Mouse (Mus musculus) cerebellum, postnatal 14 days (tissue): Measurements from ENCODE around the gene Dffa.
A peak's percentile ranks its signal among the peaks of the same experiment; 100 is the strongest.

Experiments used
- DNase-seq, 2 experiments: peaks; one replicate each; pipeline ENCODE4 v3.0.0; 2021; ENCODE audit warnings: mixed read lengths in 2 of 2

Gene Dffa

GRCm38 (mm10) chr4:149103875-149104561 lies at the start of gene Dffa:
TSS of gene Dffa (plus strand) at chr4:149104146.
- peak; percentile 95 to 97 for DNase-seq

DNA sequence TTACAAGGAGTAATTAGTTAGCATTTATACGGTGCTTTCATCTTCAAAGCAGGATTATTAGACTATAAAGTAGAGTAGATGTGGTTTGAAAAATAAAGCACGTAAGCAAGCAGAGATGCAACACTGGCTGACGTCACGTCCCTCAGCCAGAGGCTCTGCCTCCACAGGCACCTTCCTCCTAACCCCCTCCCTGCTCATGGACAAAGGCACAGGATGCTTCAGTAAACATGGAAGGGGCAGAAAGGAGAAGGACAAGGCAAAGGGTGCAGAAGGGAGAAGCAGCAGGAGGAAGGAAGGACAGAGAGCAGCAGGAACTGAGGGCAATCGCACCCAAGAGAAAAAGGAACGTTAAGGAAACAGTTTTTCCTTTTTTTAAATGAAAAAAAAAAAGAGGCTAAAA lies 48.1 kb upstream of the Dffa start:
- DNase-seq: no peak

DNA sequence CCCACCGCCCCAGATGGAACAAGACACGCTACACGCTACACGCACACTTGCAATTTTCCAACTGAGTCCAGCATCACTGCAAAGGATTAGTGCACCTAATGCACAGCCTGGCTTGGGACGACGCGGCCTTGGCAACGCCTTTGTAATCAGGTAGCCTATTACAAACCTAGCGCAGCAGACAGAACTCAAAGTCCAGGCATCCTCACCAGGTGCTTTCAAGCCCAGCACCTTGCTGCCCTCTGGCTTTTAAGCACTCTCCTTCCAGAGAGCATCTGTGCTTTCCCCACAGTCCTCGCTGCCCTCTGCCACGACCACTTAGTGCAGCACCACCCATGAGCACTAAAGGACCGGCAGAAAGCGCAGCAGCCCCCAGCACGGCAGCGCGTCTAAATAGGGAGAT lies 47.0 kb upstream of the Dffa start:
- no peak for DNase-seq

- DNase-seq: no peak
These were observed 46.5 kb upstream of the Dffa start for GRCm38 (mm10) chr4:149057470-149057869.

DNA sequence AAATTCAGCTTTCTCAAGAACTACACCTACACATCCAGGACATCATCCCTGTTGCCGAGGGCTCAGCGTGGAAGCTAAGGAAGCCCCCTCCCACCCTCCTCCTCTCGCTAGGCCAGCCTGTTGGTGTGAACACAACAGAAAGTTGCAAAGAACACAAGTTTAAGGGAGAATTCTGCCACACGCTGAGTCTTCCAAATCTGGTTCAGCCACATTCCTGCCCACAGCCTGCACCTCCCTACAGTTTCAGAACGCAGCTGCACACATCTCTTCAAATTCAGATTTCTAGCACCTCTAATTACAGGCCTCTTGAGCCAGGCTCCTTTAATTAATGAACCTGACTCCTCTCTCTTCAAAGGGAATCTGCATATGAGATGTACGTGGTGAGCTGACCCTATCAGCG lies 45.6 kb upstream of the Dffa start:
- no peak for DNase-seq

GRCm38 (mm10) chr4:149059713-149060112 lies 44.2 kb upstream of the Dffa start:
- no peak for DNase-seq

GRCm38 (mm10) chr4:149060621-149061431 lies 43.1 kb upstream of the Dffa start:
- DNase-seq: peak in 1 of 2 experiments; percentile 37

DNA sequence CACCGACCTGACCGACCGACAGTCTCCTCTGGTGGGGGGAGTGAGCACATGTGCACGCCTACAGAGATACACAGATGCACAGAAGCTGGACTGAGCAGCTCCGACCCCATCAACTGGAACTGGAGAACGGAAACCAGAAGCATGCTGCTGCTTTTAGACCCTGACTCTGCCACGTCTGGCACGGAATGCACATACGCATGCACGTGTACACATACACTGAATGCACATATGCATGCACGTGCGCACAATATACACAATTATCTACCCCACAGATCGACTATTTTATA lies 42.6 kb upstream of the Dffa start:
- DNase-seq: no peak

DNA sequence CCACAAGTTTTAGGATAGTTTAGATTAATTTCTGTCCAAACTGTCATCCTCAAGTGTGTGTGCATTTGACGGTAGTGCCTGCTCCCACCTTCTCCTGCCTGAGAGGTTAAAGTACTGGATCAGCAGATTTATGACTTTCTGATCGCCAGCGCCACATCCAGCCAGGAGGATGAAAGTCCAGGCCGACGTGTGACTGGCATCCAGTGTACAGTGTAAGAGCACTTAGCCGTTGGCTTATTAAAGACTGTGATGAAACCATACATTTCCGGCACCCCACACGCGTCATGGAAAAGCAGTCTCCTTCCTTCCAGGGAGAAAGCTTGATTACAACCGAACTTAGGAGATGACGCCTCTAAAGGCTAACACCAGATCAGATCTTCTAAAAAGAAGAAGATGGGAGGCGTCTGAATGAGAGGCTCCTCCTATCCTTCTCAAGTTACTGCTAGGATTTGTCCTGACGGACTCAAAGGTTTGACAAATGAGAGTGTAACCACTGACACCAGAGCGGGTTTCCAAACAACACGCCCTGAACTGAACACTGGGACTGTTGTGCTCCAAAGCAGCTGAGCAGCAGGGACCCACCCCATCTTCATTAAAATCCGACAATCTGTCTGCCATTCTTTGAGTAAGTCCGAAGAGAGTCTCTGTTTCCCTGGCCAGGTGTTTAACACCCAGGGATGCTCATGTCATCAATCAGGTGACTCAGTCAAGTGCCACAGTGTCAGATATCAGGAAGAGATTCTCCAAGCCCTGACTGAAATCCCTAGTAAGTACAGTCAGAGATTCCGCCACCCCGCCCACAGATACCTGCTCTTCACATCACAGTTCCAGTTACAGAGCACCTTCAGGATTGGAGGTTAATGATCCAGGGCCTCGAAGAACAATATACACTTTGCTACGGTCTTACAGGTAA lies 41.3 kb upstream of the Dffa start:
- no peak for DNase-seq

DNA sequence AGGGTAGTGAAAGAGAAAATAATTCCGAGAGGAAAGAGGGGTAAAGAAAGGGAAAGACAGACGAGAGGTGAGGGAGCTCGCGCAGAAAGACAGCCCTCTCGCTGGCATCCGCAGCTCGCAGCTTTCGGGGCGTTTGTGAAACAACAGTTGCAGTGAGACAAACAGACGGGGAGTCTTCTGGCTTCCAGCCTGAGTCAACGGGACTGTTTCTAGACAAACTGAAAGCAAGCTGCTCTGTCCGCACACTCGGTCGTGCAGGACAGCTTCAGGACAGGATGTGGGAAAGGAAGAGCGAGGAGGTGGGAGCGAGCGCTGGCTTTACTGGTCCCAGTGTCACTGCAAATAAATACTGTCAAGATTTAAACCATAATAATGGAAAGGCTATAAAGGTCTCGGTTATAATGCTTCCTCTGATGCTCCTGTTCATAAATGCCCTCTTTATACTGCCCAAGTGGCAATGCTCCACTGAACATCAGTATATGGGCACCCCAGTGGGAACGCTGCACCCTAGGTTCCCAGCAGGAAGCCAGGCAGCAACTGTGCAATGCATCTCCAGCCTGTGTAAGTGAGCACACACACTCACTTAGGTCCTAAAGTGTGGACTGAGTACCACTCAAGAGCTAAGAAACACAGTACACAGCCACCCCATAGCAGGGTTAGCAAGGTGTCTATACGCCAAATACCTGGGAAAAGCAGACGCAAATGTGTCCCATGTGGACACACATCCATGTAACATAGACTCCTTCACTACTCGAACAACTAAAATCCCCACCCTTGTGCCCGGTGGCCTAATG lies 39.7 kb upstream of the Dffa start:
- DNase-seq: no peak

GRCm38 (mm10) chr4:149066672-149067551 lies 37.0 kb upstream of the Dffa start:
- peak; percentile 53 to 57 for DNase-seq

- no peak for DNase-seq
These were observed 28.9 kb upstream of the Dffa start for GRCm38 (mm10) chr4:149075073-149075472.

DNA sequence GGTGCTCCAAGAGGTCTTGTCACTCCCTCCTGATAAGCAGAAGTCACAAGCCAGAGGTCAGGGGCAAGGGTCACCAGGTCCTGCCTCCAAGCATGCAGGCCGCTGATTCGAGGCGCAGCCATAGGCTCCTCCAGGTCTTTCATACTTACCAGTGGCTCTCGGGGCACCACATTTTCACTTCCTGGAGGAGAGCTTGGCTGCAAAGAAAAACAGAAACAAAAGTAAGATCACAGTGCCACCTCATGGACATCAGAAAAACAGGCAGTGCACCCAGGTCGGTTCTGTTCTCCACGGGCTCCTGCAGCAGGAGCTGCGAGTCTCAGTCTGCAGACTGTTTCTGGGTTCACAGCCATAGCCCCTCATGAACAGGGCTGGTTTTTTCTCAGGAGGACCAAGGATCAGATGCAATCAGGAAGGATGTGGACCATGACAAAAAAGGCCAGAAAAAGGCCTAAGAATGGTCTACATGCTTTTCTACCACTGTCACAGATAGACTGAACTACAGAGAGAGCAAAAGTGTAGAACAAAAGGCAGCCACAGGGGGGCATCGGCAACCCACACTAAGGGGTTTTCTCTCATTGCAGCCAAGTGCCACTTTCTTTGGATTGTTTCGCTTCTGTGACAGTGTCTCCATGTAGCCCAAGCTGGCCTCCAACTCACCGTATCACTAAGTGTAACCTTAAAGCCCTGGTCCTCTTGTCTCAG lies 27.9 kb upstream of the Dffa start:
- DNase-seq: peak; percentile 67 to 79

DNA sequence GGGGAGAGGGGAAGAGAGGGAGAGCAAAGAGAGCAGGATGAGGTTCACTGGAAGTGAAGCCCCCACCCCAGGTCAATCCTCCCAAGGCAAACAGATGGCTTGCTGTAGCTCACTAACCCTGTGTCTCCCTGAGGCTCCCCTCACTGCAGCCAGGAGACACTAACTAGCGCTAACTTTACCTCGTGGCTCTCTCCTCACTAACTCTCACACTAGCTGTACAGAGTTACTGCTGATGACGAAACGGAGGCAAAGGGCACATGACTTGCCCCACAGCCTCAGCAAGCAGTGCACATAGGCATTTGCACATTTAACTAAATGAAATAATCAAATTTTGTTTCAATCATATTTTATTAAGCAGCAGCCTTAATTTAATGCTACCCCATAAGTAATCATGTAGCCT lies 25.7 kb upstream of the Dffa start:
- DNase-seq: no peak

- no peak for DNase-seq
These were observed 24.3 kb upstream of the Dffa start for GRCm38 (mm10) chr4:149079629-149080028.

DNA sequence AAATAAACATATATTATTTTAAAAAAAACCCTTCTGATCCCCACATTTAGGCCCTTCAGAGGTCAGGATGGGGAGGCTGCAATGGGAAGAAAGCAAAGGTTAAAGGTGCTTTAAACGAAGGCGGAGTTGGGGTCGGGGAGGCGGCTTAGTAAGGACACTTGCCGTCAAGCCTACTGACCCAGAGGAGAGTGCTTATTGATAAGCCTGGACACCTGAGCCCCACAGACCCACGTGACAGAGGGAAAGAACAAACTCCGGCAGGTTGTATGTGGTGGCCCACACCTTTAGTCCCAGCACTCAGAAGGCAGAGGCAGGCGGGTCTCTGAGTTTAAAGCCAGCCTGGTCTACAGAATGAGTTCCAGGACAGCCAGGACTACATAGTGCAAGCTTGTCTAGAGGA lies 23.8 kb upstream of the Dffa start:
- DNase-seq: no peak

DNA sequence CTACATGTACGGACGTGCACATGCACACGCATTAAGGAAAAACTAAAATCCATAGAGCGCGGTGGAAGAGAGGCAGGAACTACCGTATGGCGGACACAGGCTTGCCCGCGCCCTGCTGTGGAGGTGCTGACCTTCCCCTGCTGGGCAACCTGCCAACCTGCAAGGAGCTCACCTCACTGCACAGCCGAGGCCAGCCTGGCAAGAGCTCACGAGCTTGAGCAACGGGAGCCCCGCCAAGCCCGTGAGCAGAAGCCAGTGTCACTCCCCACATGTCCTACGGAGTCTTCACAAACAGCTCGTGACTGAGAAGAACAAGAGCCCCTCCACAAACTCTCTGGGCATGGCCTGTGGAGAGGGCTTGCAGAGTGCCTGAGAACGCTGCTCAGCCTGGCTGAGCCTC lies 22.4 kb upstream of the Dffa start:
- peak; percentile 83 to 91 for DNase-seq

DNA sequence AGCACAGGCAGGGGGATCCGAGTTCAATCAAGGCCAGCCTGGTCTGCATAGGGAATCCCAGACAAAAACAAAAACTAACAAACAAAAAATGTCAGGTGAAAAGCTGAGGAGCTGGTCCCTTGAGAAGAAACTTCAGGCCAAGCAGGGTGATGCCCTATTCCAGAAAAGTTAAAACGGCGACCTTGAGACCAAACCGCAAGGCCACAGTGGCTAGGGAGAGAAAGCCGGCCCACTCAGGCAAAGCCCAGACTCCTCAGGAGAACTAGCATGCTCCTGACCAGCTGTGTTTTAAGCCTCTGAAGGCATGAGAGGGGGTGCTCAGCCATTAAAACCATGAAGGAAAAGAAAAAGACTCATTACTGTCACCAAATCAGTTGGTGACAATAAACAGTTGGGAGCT lies 18.6 kb upstream of the Dffa start:
- DNase-seq: no peak

- no peak for DNase-seq
These were observed 12.6 kb upstream of the Dffa start for GRCm38 (mm10) chr4:149091364-149091763.

GRCm38 (mm10) chr4:149097956-149098355 lies 6.0 kb upstream of the Dffa start:
- no peak for DNase-seq

DNA sequence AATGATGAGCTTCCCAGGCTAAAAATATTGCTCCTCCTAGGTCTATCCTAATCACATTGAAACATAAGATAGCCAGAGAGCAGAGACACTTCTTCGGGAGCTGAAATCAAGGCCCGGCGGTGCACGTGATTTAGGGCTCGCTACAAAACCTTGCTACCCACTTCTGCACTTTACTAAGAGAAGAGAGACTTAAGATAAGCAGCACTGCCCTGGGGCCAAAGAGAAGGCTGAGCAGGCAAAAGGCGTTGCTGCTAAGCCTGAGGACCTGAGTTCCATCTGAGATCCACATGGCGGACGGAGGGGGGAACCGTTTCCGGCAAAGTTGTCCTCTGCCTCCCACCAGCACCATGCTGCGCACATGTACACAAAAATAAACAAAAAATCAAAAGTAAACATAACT lies 5.4 kb upstream of the Dffa start:
- no peak for DNase-seq
